Mouse (Mus musculus) R1 (cell line): Measurements from ENCODE around the gene Spout1.

Source experiments
- DNase-seq: peaks from one replicate; pipeline ENCODE4 v3.0.0-alpha.2; 2018; ENCODE audit warnings: low read depth, low spot score

Spout1 gene

DNA sequence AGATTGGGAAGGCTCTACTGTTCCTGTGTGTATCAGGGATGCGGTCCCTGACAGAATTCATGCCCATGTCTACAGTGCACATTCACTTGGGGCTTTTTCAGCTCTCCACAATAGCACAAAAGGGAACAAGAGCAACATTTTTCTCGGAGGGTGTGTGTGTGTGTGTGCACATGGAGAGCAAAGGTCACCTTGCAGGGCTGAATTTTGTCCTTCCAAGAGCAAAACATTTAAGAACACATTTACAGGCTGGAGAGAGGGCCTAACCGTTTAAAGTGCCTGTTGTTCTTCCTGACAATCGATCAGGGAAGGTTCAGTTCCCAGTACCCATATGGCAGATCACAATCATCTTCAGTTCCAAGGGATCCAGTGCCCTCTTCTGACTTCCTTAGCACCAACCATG is 48.1 kb downstream of the Spout1 start:
- peak; percentile 51 for DNase-seq

DNA sequence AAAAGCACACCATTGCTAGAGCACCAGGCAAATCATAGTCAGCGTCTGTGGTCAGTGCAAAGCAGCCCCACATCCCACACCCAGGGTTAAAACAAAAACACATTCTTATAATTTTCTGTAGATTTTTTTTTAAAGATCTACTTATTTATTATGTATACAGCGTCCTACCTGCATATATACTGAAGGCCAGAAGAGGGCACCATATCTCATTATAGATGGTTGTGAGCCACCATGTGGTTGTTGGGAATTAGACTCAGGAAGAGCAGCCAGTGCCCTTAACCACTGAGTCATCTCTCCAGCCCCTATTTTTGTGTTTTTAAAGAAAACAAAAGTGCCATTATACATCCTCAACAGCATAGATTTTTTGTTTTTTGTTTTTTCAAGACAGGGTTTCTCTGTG is 49.5 kb downstream of the Spout1 start:
- DNase-seq: peak; percentile 78

DNA sequence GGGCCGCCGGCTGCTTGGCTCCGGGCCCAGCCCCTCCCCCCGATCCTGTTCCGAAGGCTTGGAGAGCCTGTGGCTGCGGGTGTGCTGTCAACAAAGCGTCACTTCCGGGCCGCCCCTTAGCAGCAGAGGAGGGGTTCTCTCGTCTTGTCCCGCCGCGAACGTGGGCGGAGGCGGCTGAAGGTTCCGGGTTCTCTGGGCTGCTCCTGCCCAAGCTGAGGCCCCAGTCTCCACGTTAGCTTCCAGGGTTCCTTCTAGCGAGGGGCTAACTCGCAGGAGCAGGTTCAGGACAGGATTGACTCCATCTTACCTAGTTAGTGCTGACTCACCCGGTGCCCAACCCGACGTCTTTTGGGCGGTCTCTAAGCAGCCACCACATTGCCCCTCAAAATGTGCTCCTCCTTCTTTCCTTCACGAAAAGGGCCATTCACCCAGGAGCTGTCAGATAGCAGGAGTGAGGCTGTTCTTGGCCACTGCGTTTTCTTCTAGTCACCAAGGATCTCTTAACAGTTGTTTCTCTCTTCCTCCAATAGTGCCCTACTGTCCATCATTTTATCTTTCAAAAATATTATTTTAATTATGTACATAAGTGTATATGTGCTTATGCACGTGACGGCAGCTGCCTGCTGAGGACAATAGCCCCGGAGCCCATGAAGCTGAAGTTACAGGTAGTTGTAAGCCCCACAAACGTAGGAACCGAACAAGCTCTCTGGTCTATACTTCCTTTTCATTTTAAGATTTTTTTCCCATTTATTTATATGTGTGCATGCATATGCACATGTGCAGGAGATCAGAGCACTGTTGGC is 53.6 kb downstream of the Spout1 start, which contains the start of gene Zer1:
Gene Zer1 (minus strand): TSS at position 114 of the 803 bp plus-strand sequence.
- DNase-seq: peak; percentile 97

DNA sequence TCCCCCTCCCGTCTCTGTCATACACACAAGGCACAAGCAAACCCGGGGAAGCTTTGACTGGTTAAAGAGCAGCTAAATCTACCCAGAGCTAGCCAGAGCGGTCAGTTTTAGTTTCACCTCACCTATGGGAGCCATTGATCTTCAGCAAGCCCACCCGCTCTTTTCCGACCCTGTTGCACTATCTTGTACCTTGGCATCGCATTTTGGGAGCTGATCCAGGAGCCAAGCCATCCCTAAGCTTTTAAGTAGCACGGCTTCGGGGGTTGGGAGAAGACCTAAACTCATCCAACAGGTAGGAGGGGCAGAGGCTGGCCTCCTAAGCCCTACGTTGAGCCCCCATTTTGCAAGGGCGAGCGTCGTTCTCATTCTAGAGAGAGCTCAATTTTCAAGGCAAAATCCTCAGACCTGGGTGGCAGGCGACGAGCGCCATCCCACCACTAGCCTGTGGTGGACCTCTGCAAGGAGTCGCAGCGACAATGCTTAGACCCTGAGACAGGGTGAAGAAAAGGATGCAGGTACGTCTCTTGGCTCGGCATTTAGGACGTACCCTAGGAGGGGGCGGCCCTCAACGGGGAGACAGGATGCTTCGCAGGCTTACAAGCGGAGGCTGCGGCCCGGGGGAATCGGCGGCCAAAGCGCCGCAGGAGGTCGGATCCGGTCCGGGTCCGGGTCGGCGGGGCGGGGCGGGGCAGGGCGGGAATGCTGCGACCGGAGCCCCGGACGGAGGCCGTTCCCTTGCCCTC is 54.4 kb downstream of the Spout1 start:
- DNase-seq: no peak
